Mouse (Mus musculus): ENCODE measurements at regions not wholly inside any gene's neighbourhood (a gene's known extent, or its start where the extent isn't known, plus 50 kb on each side); places are given as distances from the start of the nearest gene placed in this dataset.

DNA sequence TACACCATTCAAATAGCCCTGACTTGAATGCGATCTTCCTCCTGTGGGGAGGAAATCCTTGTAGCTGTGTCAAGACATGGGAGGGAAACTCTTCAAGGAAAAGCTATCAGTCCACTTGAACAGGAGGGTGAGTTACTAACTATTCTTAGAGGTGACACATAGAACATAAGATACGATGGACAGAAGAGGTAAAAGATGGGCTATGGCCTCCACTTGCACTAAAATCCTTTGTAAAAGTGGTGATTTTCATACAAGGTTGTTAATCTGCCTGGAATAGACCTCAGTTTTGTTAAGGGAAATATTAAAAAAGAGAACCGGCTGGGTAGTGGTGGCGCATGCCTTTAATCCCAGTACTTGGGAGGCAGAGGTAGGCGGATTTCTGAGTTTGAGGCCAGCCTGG, 102.1 kb upstream of the Cpm start:
- no peaks in the 10 kb centered on the region for H3K27me3 ChIP-seq (replicated peaks; ENCODE audit: control insufficient read depth, insufficient read depth, low read length)
- 97% methylated on average over 5 of the region's 5 CpGs for WGBS
- no peak for DNase-seq
- no peak overlapping the region for H3K27ac ChIP-seq (ENCODE audit: insufficient read depth, low read depth, low read length)
- H3K4me3 ChIP-seq (ENCODE audit: insufficient read depth, low read depth, low read length): no peak overlapping the region
- TF ChIP-seq POLR2A (IDR thresholded peaks at IDR 0.05; ENCODE audit: low read depth, low read length) (no peak), CTCF (conservative IDR thresholded peaks at IDR 0.05; ENCODE audit: insufficient read depth, insufficient read length, low read depth, low read length) (no peak)
- no peaks in the 10 kb centered on the region for H3K36me3 ChIP-seq (ENCODE audit: control insufficient read depth, insufficient read depth, low read length)
- no peaks in the 10 kb centered on the region for H3K4me1 ChIP-seq (ENCODE audit: control insufficient read depth, insufficient read depth, low read length)

- TF ChIP-seq POLR2A (IDR thresholded peaks at IDR 0.05; ENCODE audit: low read depth, low read length) (no peak), CTCF (conservative IDR thresholded peaks at IDR 0.05; ENCODE audit: insufficient read depth, insufficient read length, low read depth, low read length) (no peak)
- DNase-seq: no peak
- WGBS: 71% methylated on average over 3 of the region's 3 CpGs
These were observed 102.5 kb upstream of the Cpm start for GRCm38 (mm10) chr10:117526834-117527188.

DNA sequence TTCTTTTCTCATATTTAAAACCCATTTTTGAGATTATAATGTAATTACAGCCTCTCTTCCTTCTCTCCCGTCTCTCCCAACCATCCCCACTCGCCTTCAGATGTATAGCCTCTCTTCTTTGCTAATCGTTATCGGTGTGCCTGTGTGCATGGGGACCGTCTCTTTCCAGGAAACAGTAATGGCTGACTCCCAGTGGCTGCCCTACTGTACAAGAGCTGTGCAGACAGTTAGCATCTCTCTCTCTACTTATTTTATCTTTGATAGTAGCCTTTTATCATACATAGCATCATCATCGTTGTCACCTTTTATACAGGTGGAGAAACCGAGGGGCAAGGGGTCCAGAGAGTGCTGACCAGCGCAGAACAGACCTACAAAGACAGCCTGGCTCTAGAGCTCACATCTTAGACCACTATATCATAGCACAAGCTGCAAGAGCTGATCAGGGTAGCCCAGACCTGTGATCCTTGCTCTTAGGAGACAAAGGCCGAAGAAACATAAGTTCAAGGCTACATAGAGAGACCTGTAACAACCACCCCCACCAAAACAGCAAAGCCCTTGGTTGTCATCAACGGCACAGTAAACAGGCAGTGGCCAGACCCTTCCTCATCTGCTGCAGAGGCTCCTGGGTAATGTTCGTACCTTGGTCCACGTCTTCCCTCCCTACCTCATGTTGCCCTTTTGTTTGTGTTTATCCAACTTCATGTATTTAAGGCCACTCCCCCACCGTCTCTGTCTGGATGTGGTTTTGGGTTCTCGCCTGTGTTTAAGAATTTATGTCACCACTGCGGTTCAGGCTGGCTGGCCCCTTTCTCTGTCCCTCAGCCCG, 103.1 kb upstream of the Cpm start:
- Histone ChIP-seq H3K36me3 (ENCODE audit: control insufficient read depth, insufficient read depth, low read length) (no peaks in the 10 kb centered on the region), H3K4me1 (ENCODE audit: control insufficient read depth, insufficient read depth, low read length) (no peaks in the 10 kb centered on the region), H3K27me3 (replicated peaks; ENCODE audit: control insufficient read depth, insufficient read depth, low read length) (no peaks in the 10 kb centered on the region), H3K4me3 (ENCODE audit: insufficient read depth, low read depth, low read length) (no peak overlapping the region), H3K27ac (ENCODE audit: insufficient read depth, low read depth, low read length) (no peak overlapping the region)
- WGBS: 76% methylated on average over 16 of the region's 16 CpGs
- DNase-seq: no peak
- no peak for TF ChIP-seq CTCF (conservative IDR thresholded peaks at IDR 0.05; ENCODE audit: insufficient read depth, insufficient read length, low read depth, low read length)
- TF ChIP-seq POLR2A (IDR thresholded peaks at IDR 0.05; ENCODE audit: low read depth, low read length): no peak

More at GRCm38 (mm10) chr10:117526834-117527188, 102.5 kb upstream of the Cpm start:
- Histone ChIP-seq H3K27ac (ENCODE audit: insufficient read depth, low read depth, low read length) (no peak overlapping the region), H3K4me3 (ENCODE audit: insufficient read depth, low read depth, low read length) (no peak overlapping the region), H3K27me3 (replicated peaks; ENCODE audit: control insufficient read depth, insufficient read depth, low read length) (no peaks in the 10 kb centered on the region), H3K36me3 (ENCODE audit: control insufficient read depth, insufficient read depth, low read length) (no peaks in the 10 kb centered on the region), H3K4me1 (ENCODE audit: control insufficient read depth, insufficient read depth, low read length) (no peaks in the 10 kb centered on the region)

GRCm38 (mm10) chr10:117525608-117526007, 103.7 kb upstream of the Cpm start:
- Histone ChIP-seq H3K4me1 (ENCODE audit: control insufficient read depth, insufficient read depth, low read length) (no peaks in the 10 kb centered on the region), H3K36me3 (ENCODE audit: control insufficient read depth, insufficient read depth, low read length) (no peaks in the 10 kb centered on the region), H3K27me3 (replicated peaks; ENCODE audit: control insufficient read depth, insufficient read depth, low read length) (no peaks in the 10 kb centered on the region), H3K4me3 (ENCODE audit: insufficient read depth, low read depth, low read length) (no peak overlapping the region), H3K27ac (ENCODE audit: insufficient read depth, low read depth, low read length) (no peak overlapping the region)
- no peak for DNase-seq
- no peak for TF ChIP-seq CTCF (conservative IDR thresholded peaks at IDR 0.05; ENCODE audit: insufficient read depth, insufficient read length, low read depth, low read length)
- no peak for TF ChIP-seq POLR2A (IDR thresholded peaks at IDR 0.05; ENCODE audit: low read depth, low read length)
- 45% methylated on average over 3 of the region's 3 CpGs for WGBS

DNA sequence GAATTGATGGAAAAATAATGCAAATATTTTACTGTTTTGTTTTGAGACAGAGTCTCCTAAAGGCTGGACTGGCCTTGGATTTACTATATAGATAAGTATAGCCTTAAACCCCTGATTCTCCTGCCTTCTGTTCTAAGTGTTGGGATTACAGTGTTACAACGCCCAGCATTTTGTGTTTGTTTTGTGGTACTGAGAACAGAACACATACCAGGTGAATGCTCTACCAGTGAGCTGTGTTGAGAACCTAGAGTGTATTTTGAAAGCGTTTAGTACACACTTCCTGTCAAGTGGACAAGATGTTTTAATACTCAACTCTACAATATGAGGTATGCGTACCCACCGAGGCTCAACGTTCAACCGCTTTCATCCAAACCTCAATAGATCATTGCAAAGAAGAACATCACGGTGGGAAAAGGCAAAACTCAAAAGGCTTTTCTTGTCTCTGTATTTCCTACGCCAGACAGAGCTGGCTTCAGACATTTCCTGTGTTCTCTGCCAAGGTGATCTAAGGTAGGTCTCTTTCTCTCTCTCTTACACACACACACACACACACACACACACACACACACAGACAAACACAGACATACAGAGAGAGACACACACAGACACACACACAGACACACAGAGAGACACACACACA, 104.3 kb upstream of the Cpm start:
- no peak for DNase-seq
- WGBS: 59% methylated on average over 8 of the region's 8 CpGs
- no peaks in the 10 kb centered on the region for H3K27me3 ChIP-seq (replicated peaks; ENCODE audit: control insufficient read depth, insufficient read depth, low read length)
- no peak overlapping the region for H3K27ac ChIP-seq (ENCODE audit: insufficient read depth, low read depth, low read length)
- no peak overlapping the region for H3K4me3 ChIP-seq (ENCODE audit: insufficient read depth, low read depth, low read length)
- TF ChIP-seq CTCF (conservative IDR thresholded peaks at IDR 0.05; ENCODE audit: insufficient read depth, insufficient read length, low read depth, low read length): no peak
- no peak for TF ChIP-seq POLR2A (IDR thresholded peaks at IDR 0.05; ENCODE audit: low read depth, low read length)
- no peaks in the 10 kb centered on the region for H3K4me1 ChIP-seq (ENCODE audit: control insufficient read depth, insufficient read depth, low read length)
- H3K36me3 ChIP-seq (ENCODE audit: control insufficient read depth, insufficient read depth, low read length): no peaks in the 10 kb centered on the region

GRCm38 (mm10) chr10:117524101-117524500, 105.2 kb upstream of the Cpm start:
- WGBS: 67% methylated on average over 7 of the region's 7 CpGs
- Histone ChIP-seq H3K36me3 (ENCODE audit: control insufficient read depth, insufficient read depth, low read length) (no peaks in the 10 kb centered on the region), H3K27me3 (replicated peaks; ENCODE audit: control insufficient read depth, insufficient read depth, low read length) (no peaks in the 10 kb centered on the region), H3K4me1 (ENCODE audit: control insufficient read depth, insufficient read depth, low read length) (no peaks in the 10 kb centered on the region), H3K4me3 (ENCODE audit: insufficient read depth, low read depth, low read length) (no peak overlapping the region), H3K27ac (ENCODE audit: insufficient read depth, low read depth, low read length) (peak overlapping the region; percentile 64; the same call in 1 of the 2 replicates)
- DNase-seq: peak; percentile 30
- no peak for TF ChIP-seq CTCF (conservative IDR thresholded peaks at IDR 0.05; ENCODE audit: insufficient read depth, insufficient read length, low read depth, low read length)
- TF ChIP-seq POLR2A (IDR thresholded peaks at IDR 0.05; ENCODE audit: low read depth, low read length): no peak

Measured in kidney, adult 2 months (tissue).